Mouse (Mus musculus) lung, adult 2 months (tissue): ENCODE measurements around the gene Ly6g6c.

Source experiments
- CTCF ChIP-seq: fragments of 200-500 bp; IDR thresholded peaks from 2 replicates; pipeline ENCODE4 v1.5.1; 2011; ENCODE audit warnings: mild to moderate bottlenecking, low read length, control low read depth; ENCODE audit not compliant: insufficient read depth
- POLR2A ChIP-seq: fragments of 200-500 bp; IDR thresholded peaks from 2 replicates; pipeline ENCODE4 v1.6.1; 2011; ENCODE audit warnings: low read depth, mild to moderate bottlenecking, control low read depth, low read length, borderline replicate concordance; ENCODE audit errors: extremely low read depth

DNA sequence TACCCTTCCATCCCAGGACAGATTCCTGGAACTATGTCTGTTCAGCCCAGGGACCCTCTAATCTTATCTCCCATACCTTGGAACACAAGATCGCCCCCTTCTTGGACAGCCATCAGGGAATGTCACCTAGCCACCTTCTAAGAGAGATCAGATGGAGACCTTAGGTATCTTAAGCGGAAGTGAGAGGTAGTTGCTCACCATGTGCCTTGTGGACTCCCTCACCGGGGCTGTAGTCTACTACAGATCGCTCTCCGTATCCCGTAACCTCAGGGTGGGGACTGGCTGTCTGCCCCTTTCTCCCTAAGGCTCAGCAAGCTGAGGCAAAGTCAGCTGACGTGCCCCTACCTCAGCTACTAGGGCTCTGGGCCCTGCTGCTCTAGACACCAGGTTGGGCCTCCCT, 38.9 kb downstream of the Ly6g6c start:
- no peak for TF ChIP-seq POLR2A
- no peak for TF ChIP-seq CTCF
